Mouse (Mus musculus): ENCODE measurements around the gene Ptpn12.

DNA sequence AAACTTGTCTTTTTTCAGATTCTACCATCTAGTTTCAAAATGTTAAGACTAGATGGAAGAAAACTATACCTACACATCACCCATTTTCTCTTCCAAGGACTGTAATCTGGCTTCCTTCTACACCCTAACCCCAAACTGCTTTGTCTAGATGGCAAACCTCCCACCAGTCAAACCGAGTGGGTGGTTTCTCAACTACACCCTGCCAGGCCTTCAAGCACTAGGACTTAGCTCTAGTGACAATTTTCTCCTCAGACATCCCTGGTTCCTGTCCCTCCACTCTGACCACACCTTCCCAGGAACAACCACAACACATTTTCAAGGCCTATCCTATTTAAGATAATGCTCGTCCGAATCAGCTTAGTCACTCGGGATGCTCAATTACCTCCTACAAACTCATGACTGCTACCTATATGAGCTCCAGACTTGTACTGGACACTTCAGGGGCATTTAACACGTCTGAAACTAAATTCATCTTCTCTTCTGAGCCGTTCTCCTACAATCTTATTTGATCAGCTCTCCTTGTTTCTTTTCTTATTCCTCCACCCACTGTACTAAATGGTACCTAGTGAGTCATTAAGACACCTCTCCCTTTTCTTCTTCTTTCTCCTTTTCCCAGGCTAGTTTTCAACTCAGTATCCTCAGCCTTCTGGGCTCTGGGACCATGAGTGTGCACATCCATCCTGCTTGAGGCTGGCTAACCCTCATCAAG lies 5.5 kb downstream of the Ptpn12 start:
- TF ChIP-seq CTCF (IDR thresholded peaks at IDR 0.05; ENCODE audit: low read depth, low read length), result no peak
- TF ChIP-seq TAL1 (conservative IDR thresholded peaks at IDR 0.05; ENCODE audit: low read depth, low read length), result no peak
